Mouse (Mus musculus): ENCODE measurements around the gene Gm6685. TPM values are rescaled to one million over a fixed set of nuclear protein-coding genes. Genes with fewer than 3 reads are reported as not detected.
A peak's percentile ranks its signal among the peaks of the same experiment; 100 is the strongest.
"Not testable (repeated sequence)": the region's sequence is repeated elsewhere in the genome, so short reads cannot be mapped to it uniquely, and the experiment has no call there.

Gene Gm6685
- 0.20 TPM in 1 of 2 replicates, not detected in the other for polyA plus RNA-seq (2016; fragmentation: Nextera tagmentation; extraction: Ambion mirVana)

DNA sequence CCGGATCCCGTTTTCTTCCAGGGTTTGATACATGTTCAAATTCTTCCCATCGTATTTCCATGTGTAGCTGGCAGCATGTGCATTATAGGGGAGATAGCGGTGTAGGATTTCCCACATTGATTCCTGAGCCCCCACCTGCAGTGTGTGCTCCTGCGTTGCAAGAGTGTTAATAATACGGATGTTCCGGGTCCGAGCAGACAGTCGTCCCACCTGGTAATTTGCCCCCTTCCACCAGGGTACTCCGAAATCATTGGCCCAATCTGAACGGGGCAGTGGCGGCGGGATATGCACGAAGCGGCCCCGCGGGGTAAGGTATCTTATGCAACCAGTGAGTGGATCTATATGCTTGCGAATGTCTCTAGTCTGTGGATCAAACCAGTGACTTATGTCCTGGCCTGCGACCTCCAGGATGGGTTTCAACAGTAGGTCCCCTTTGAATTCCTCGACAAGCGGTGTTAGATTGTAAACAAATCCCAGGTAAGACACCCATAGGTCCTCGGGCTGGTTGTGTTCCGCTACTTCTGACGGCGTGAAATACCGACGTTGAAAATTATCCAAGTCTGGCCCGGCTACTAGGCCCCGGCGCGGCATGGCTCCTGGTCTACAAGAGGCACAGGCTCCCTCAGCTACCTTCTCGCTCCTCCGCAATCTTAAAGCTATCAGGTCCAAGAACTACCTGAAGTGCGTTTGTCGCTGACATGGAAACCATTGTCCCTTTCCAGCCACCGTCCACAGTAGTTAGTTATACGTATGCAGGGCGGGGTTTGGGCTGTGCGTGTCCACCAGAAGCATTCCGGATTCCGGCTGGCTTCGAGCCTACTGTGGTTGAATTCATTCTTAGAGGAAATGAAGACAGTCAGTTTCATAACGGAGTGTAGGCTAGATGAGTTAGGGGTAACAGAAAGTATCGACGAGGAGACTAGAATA lies at the start of gene Gm6685:
Gene Gm6685 (minus strand): TSS at position 644 of the 927 bp plus-strand sequence.
- not testable (repeated sequence) for ATAC-seq; H3K4me3 ChIP-seq; H3K27ac ChIP-seq; H3K27me3 ChIP-seq (replicated peaks); H3K36me3 ChIP-seq; H3K9ac ChIP-seq; H3K9me3 ChIP-seq (replicated peaks); H3K4me2 ChIP-seq; H3K4me1 ChIP-seq
- 77% methylated on average over 45 of the region's 45 CpGs for WGBS (ENCODE audit: insufficient replicate concordance)

GRCm38 (mm10) chr11:28375891-28376290 lies 36.2 kb upstream of the Gm6685 start:
- ATAC-seq: no peak
- no peak overlapping the region for H3K4me2 ChIP-seq
- H3K9ac ChIP-seq: no peak overlapping the region
- no peak overlapping the region for H3K27ac ChIP-seq
- H3K4me3 ChIP-seq: no peak overlapping the region
- H3K9me3 ChIP-seq (replicated peaks): no peaks in the 10 kb centered on the region
- no peaks in the 10 kb centered on the region for H3K36me3 ChIP-seq
- no peaks in the 10 kb centered on the region for H3K4me1 ChIP-seq
- no peaks in the 10 kb centered on the region for H3K27me3 ChIP-seq (replicated peaks)

GRCm38 (mm10) chr11:28374636-28375035 lies 35.0 kb upstream of the Gm6685 start:
- H3K9me3 ChIP-seq (replicated peaks): no peaks in the 10 kb centered on the region
- ATAC-seq: no peak
- no peak overlapping the region for H3K4me3 ChIP-seq
- H3K27ac ChIP-seq: no peak overlapping the region
- H3K36me3 ChIP-seq: no peaks in the 10 kb centered on the region
- H3K9ac ChIP-seq: no peak overlapping the region
- no peak overlapping the region for H3K4me2 ChIP-seq
- no peaks in the 10 kb centered on the region for H3K4me1 ChIP-seq
- no peaks in the 10 kb centered on the region for H3K27me3 ChIP-seq (replicated peaks)

DNA sequence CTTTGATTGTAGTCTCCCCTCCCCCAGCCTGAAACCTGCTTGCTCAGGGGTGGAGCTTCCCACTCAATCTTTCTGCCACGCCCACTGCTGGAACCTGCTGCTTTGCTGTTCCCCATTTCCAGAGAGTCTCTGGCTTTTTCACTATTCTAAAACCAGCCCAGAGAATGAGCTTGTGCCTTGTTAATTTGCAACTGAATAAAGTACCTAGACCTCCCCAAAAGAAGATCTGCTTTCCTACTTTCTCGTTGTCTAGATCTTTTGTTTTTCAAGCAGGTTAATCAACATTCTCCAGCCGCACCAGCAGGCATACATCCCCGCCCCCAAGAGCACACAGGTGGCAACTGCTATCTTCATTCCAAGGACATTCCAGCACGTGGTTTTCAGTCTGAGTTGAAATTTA lies 31.7 kb upstream of the Gm6685 start:
- H3K36me3 ChIP-seq; H3K4me2 ChIP-seq; H3K27ac ChIP-seq; ATAC-seq; H3K9me3 ChIP-seq (replicated peaks); H3K4me1 ChIP-seq; H3K27me3 ChIP-seq (replicated peaks); H3K9ac ChIP-seq; H3K4me3 ChIP-seq: not testable (repeated sequence)
- 50% methylated on average over 5 of the region's 5 CpGs for WGBS (ENCODE audit: insufficient replicate concordance)

- Histone ChIP-seq H3K36me3 (no peaks in the 10 kb centered on the region), H3K27me3 (replicated peaks) (no peaks in the 10 kb centered on the region), H3K4me2 (peak overlapping the region; percentile 59), H3K4me3 (no peak overlapping the region), H3K9ac (no peak overlapping the region), H3K4me1 (peaks cover 4% of the 10 kb centered on the region; the same call in 1 of the 2 replicates), H3K9me3 (replicated peaks) (no peaks in the 10 kb centered on the region), H3K27ac (no peak overlapping the region)
- ATAC-seq: no peak
- 54% methylated on average over 2 of the region's 2 CpGs for WGBS (ENCODE audit: insufficient replicate concordance)
These were observed 26.2 kb upstream of the Gm6685 start for GRCm38 (mm10) chr11:28365929-28366244.

- H3K27ac ChIP-seq: no peak overlapping the region
- peak; percentile 82 for ATAC-seq
- whole genome bisulfite sequencing (ENCODE audit: insufficient replicate concordance): 9% methylated on average over 26 of the region's 26 CpGs
- H3K36me3 ChIP-seq: no peaks in the 10 kb centered on the region
- no peaks in the 10 kb centered on the region for H3K9me3 ChIP-seq (replicated peaks)
- peak overlapping the region; percentile 59 for H3K4me2 ChIP-seq
- H3K9ac ChIP-seq: no peak overlapping the region
- H3K27me3 ChIP-seq (replicated peaks): no peaks in the 10 kb centered on the region
- H3K4me3 ChIP-seq: peak overlapping the region; percentile 15
- H3K4me1 ChIP-seq: peaks cover 4% of the 10 kb centered on the region; the same call in 1 of the 2 replicates
These were observed 25.7 kb upstream of the Gm6685 start for GRCm38 (mm10) chr11:28365209-28365928.

DNA sequence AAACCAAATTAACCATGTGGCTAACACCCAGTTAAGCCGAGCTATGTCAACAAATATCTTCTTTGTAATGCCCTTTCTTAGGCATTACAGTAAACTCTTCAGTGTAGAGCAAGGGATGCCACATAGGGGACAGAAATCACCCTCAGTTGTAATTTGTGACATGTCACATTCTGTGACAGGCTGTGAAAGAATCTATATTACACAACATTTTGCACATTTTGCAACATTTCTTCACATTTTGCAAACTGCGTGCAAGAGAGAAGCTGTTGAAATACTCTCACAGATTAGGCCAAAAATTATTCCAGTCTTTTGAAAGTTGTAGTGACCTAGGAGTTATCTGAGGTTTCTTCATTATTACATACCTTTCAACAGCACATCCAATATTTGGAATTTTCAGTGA lies 3.8 kb upstream of the Gm6685 start:
- 66% methylated on average over 2 of the region's 2 CpGs for WGBS (ENCODE audit: insufficient replicate concordance)
- no peak overlapping the region for H3K4me3 ChIP-seq
- H3K9ac ChIP-seq: no peak overlapping the region
- H3K4me1 ChIP-seq: no peaks in the 10 kb centered on the region
- no peaks in the 10 kb centered on the region for H3K27me3 ChIP-seq (replicated peaks)
- no peak overlapping the region for H3K27ac ChIP-seq
- H3K9me3 ChIP-seq (replicated peaks): no peaks in the 10 kb centered on the region
- H3K4me2 ChIP-seq: no peak overlapping the region
- no peak for ATAC-seq
- H3K36me3 ChIP-seq: no peaks in the 10 kb centered on the region

DNA sequence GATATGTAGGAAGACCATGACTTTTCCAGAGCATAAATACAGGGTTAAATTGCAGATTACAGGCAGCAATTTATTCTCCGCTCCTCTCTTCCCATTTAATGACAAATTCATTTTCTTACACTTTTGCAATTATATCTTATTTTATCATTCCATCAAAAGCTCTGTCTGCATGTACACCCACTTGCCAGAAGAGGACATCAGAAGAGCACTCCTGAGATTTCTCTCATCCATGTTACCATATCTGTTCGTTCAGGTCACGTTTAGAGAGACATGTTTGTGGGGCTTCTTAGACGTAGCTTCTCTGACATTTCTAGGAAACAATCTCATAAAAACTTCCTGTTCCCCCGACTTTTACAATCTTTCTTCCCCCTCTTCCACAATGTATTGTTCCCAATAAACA lies 2.2 kb upstream of the Gm6685 start:
- H3K4me3 ChIP-seq: no peak overlapping the region
- no peaks in the 10 kb centered on the region for H3K9me3 ChIP-seq (replicated peaks)
- ATAC-seq: no peak
- no peaks in the 10 kb centered on the region for H3K27me3 ChIP-seq (replicated peaks)
- no peak overlapping the region for H3K4me2 ChIP-seq
- no peaks in the 10 kb centered on the region for H3K36me3 ChIP-seq
- 52% methylated on average over 5 of the region's 5 CpGs for WGBS (ENCODE audit: insufficient replicate concordance)
- H3K27ac ChIP-seq: no peak overlapping the region
- H3K4me1 ChIP-seq: no peaks in the 10 kb centered on the region
- H3K9ac ChIP-seq: no peak overlapping the region

- Histone ChIP-seq H3K9me3 (replicated peaks) (no peaks in the 10 kb centered on the region; the same call in 1 of the 2 replicates), H3K4me3 (no peak overlapping the region), H3K4me1 (no peaks in the 10 kb centered on the region), H3K4me2 (no peak overlapping the region), H3K36me3 (no peaks in the 10 kb centered on the region), H3K27ac (no peak overlapping the region), H3K27me3 (replicated peaks) (no peaks in the 10 kb centered on the region), H3K9ac (no peak overlapping the region)
- no peak for ATAC-seq
- 65% methylated on average over 1 of the region's 1 CpGs for WGBS (ENCODE audit: insufficient replicate concordance)
These were observed 11.8 kb downstream of the Gm6685 start for GRCm38 (mm10) chr11:28327878-28328277.

- Histone ChIP-seq H3K27me3 (replicated peaks) (no peaks in the 10 kb centered on the region), H3K27ac (no peak overlapping the region), H3K9ac (no peak overlapping the region), H3K9me3 (replicated peaks) (no peaks in the 10 kb centered on the region), H3K4me1 (no peaks in the 10 kb centered on the region), H3K4me3 (no peak overlapping the region), H3K4me2 (no peak overlapping the region), H3K36me3 (no peaks in the 10 kb centered on the region)
- no peak for ATAC-seq
- WGBS (ENCODE audit: insufficient replicate concordance): 38% methylated on average over 1 of the region's 1 CpGs
These were observed 26.3 kb downstream of the Gm6685 start for GRCm38 (mm10) chr11:28313396-28313795.

DNA sequence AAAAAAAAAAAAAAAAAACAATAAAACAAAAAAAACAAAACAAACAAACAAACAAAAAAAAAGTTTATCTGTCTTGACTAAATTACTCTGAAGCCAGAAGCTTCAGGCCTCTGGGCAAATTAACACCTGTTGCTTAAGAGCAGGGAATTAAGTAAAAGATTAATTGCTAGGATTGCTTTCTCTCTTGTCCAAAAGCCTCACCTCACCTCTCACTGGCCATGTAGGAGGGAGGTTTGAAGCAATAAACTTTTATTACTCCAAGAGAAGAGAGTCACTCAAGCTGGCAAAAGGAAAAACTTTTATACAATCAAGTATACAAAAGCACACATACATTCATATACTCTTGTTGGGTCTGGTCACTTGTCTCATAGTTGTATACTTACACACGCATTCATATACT lies 31.9 kb downstream of the Gm6685 start:
- Histone ChIP-seq H3K27me3 (replicated peaks) (no peaks in the 10 kb centered on the region), H3K4me3 (no peak overlapping the region), H3K9me3 (replicated peaks) (no peaks in the 10 kb centered on the region), H3K4me1 (no peaks in the 10 kb centered on the region), H3K4me2 (no peak overlapping the region), H3K27ac (no peak overlapping the region), H3K36me3 (no peaks in the 10 kb centered on the region), H3K9ac (no peak overlapping the region)
- 68% methylated on average over 1 of the region's 1 CpGs for WGBS (ENCODE audit: insufficient replicate concordance)
- ATAC-seq: no peak

GRCm38 (mm10) chr11:28290440-28290839 lies 49.2 kb downstream of the Gm6685 start:
- Histone ChIP-seq H3K4me3 (no peak overlapping the region), H3K27ac (no peak overlapping the region), H3K27me3 (replicated peaks) (no peaks in the 10 kb centered on the region), H3K9me3 (replicated peaks) (no peaks in the 10 kb centered on the region), H3K4me2 (no peak overlapping the region), H3K9ac (no peak overlapping the region), H3K4me1 (no peaks in the 10 kb centered on the region), H3K36me3 (no peaks in the 10 kb centered on the region)
- no peak for ATAC-seq
- WGBS (ENCODE audit: insufficient replicate concordance): 38% methylated on average over 1 of the region's 1 CpGs
